Mouse (Mus musculus): ENCODE results near the gene Gm28308. TPM values are rescaled to one million over a fixed set of nuclear protein-coding genes. Genes with fewer than 3 reads are reported as not detected.

The Gm28308 gene
- polyA plus RNA-seq, 1 experiment = not detected

DNA sequence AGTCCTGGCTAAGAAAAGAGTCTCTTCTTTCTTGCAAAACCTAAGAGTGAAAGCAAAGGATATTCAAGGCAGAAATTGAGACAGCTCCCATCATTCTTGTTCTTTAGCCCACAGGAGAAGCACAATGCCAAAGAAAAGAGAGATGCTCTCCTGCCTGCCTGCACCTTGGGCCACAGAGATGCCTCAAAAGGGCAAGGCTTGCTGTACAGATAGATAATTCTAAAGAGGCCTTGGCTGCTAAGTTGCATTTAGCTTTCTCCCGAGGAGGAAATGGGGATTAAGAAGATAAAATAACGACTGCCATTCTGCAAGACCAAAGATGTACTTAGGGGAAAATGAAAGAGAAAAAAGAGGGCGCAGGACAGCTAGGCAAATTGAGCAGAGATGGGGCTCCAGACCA is 33.8 kb upstream of the Gm28308 start:
- Histone ChIP-seq H3K36me3 (replicated peaks; ENCODE audit: low read length) (no peaks in the 10 kb centered on the region), H3K9me3 (peaks cover 2% of the 10 kb centered on the region; the same call in 1 of the 2 replicates), H3K27me3 (replicated peaks) (peaks cover 99% of the 10 kb centered on the region), H3K4me3 (replicated peaks) (no peak overlapping the region), H3K4me1 (peaks cover 43% of the 10 kb centered on the region)
- TF ChIP-seq GATA1 (IDR thresholded peaks at IDR 0.05; ENCODE audit: borderline replicate concordance, low read length) (no peak), FLI1 (IDR thresholded peaks at IDR 0.05; ENCODE audit: low read length) (no peak)

GRCm38 (mm10) chr6:52246403-52246803 is 33.3 kb upstream of the Gm28308 start:
- peak overlapping the region; percentile 53 for H3K4me3 ChIP-seq (replicated peaks)
- peaks cover 44% of the 10 kb centered on the region for H3K4me1 ChIP-seq
- peaks cover 99% of the 10 kb centered on the region for H3K27me3 ChIP-seq (replicated peaks)
- peaks cover 2% of the 10 kb centered on the region; the same call in 1 of the 2 replicates for H3K9me3 ChIP-seq
- no peaks in the 10 kb centered on the region for H3K36me3 ChIP-seq (replicated peaks; ENCODE audit: low read length)
- TF ChIP-seq FLI1 (IDR thresholded peaks at IDR 0.05; ENCODE audit: low read length) (no peak), GATA1 (IDR thresholded peaks at IDR 0.05; ENCODE audit: borderline replicate concordance, low read length) (no peak)

DNA sequence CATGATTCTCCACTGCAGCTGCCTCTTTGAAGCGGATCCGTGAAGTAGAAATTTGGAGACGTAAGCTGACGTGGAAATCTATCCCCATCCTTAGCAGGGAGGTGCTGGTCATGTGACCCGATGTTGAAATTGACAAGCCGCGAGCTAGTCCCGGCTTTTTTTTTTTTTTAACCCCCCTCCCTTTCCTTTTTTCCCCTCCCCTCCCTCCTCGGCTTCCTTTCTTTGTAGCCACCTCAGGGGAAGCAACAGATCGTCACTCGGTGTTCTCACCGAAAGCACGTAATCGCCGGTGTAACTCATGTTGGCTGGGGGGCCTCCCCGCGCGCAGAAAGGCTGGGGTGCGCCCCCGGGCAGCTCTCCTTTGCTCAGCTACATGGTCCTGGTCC is 32.6 kb upstream of the Gm28308 start, which contains the start of gene Hoxa11:
Gene Hoxa11 (minus strand): TSS at position 54 of the 386 bp plus-strand sequence.
- Histone ChIP-seq H3K27me3 (replicated peaks) (peaks cover 99% of the 10 kb centered on the region), H3K4me3 (replicated peaks) (peak within 1 kb of the TSS; percentile 75), H3K4me1 (peaks cover 46% of the 10 kb centered on the region), H3K9me3 (no peaks in the 10 kb centered on the region), H3K36me3 (replicated peaks; ENCODE audit: low read length) (no peaks in the 10 kb centered on the region)
- TF ChIP-seq FLI1 (IDR thresholded peaks at IDR 0.05; ENCODE audit: low read length) (no peak), GATA1 (IDR thresholded peaks at IDR 0.05; ENCODE audit: borderline replicate concordance, low read length) (no peak)

- peaks cover 99% of the 10 kb centered on the region for H3K27me3 ChIP-seq (replicated peaks)
- no peaks in the 10 kb centered on the region for H3K36me3 ChIP-seq (replicated peaks; ENCODE audit: low read length)
- H3K4me1 ChIP-seq = peaks cover 52% of the 10 kb centered on the region
- H3K9me3 ChIP-seq = no peaks in the 10 kb centered on the region
- no peak for TF ChIP-seq FLI1 (IDR thresholded peaks at IDR 0.05; ENCODE audit: low read length)
- no peak for TF ChIP-seq GATA1 (IDR thresholded peaks at IDR 0.05; ENCODE audit: borderline replicate concordance, low read length)
- H3K4me3 ChIP-seq (replicated peaks) = peak overlapping the region; percentile 75
Measured at GRCm38 (mm10) chr6:52245040-52245756, 32.1 kb upstream of the Gm28308 start.

GRCm38 (mm10) chr6:52244471-52245039 is 31.4 kb upstream of the Gm28308 start:
- Histone ChIP-seq H3K9me3 (no peaks in the 10 kb centered on the region), H3K27me3 (replicated peaks) (peaks cover 99% of the 10 kb centered on the region), H3K4me3 (replicated peaks) (peak overlapping the region; percentile 75), H3K36me3 (replicated peaks; ENCODE audit: low read length) (no peaks in the 10 kb centered on the region), H3K4me1 (peaks cover 54% of the 10 kb centered on the region)
- TF ChIP-seq GATA1 (IDR thresholded peaks at IDR 0.05; ENCODE audit: borderline replicate concordance, low read length) (no peak), FLI1 (IDR thresholded peaks at IDR 0.05; ENCODE audit: low read length) (no peak)

GRCm38 (mm10) chr6:52243681-52244121 is 30.6 kb upstream of the Gm28308 start:
- TF ChIP-seq GATA1 (IDR thresholded peaks at IDR 0.05; ENCODE audit: borderline replicate concordance, low read length) (no peak), FLI1 (IDR thresholded peaks at IDR 0.05; ENCODE audit: low read length) (no peak)
- H3K9me3 ChIP-seq = no peaks in the 10 kb centered on the region
- no peaks in the 10 kb centered on the region for H3K36me3 ChIP-seq (replicated peaks; ENCODE audit: low read length)
- H3K4me3 ChIP-seq (replicated peaks) = no peak overlapping the region
- H3K4me1 ChIP-seq = peaks cover 46% of the 10 kb centered on the region
- peaks cover 97% of the 10 kb centered on the region for H3K27me3 ChIP-seq (replicated peaks)

DNA sequence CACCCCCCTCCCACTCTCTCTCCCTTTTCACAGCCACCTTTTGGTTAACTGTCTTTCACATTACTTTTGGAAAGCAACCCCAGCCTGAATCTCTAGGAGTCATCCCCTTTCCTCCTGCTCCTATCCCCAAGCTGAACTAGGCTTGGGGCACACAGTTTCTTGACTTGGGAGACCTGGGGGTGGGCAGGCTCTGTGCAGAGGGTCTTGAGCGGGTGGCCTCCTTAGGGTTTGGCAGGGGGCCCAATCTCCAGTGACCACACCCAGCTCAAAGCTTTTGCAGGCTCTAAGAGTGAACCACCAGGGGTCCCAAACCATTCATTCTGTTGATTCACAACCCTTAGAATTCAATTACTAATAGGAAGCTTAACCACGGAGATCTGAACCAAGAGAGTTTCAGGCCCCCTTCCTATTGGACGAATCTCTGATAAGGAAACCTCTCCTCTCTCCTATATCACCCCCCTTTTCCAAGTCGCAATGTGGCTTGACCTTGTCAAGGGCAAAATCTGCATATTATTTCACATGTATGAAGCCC is 29.7 kb upstream of the Gm28308 start:
- Histone ChIP-seq H3K4me1 (peaks cover 38% of the 10 kb centered on the region), H3K36me3 (replicated peaks; ENCODE audit: low read length) (no peaks in the 10 kb centered on the region), H3K9me3 (no peaks in the 10 kb centered on the region), H3K27me3 (replicated peaks) (peaks cover 97% of the 10 kb centered on the region), H3K4me3 (replicated peaks) (no peak overlapping the region)
- TF ChIP-seq GATA1 (IDR thresholded peaks at IDR 0.05; ENCODE audit: borderline replicate concordance, low read length) (no peak), FLI1 (IDR thresholded peaks at IDR 0.05; ENCODE audit: low read length) (no peak)

DNA sequence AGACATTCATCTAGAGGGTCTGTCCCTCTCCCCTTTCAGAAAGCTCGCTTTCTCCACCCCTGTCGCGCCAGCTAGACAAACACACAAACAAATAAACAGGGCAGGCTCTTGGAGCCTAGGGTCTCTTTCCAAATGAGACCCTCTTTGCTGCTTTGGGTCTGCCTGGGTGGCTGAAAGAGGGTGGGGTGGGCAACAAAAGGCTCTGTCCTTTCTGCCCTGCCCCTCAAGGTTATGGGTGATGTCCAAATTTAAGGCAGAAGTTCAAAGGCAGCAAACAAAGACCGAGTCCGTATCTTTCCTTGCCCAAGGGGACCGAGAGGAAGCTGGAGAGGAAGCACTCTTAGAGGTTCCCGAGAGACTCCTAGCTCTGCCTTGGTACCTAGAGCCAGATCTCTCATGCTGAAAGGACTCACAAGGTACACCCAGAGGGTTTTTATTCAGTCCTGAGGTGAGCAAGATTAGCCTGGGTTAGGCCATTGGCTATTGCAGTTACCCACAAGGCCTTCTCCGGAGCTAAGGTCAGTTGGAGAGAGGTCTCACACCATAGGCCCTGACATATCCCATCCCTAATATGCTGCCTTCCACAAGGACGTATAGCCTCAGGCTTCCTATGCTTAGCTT is 28.0 kb upstream of the Gm28308 start:
- Histone ChIP-seq H3K27me3 (replicated peaks) (peaks cover 97% of the 10 kb centered on the region), H3K9me3 (no peaks in the 10 kb centered on the region), H3K36me3 (replicated peaks; ENCODE audit: low read length) (no peaks in the 10 kb centered on the region), H3K4me1 (peaks cover 28% of the 10 kb centered on the region), H3K4me3 (replicated peaks) (no peak overlapping the region)
- no peak for TF ChIP-seq GATA1 (IDR thresholded peaks at IDR 0.05; ENCODE audit: borderline replicate concordance, low read length)
- TF ChIP-seq FLI1 (IDR thresholded peaks at IDR 0.05; ENCODE audit: low read length) = no peak

GRCm38 (mm10) chr6:52240389-52241000 is 27.4 kb upstream of the Gm28308 start, which contains the start of gene Hoxa10:
TSS of gene Hoxa10 (minus strand) at chr6:52240854.
- TF ChIP-seq FLI1 (IDR thresholded peaks at IDR 0.05; ENCODE audit: low read length) (no peak), GATA1 (IDR thresholded peaks at IDR 0.05; ENCODE audit: borderline replicate concordance, low read length) (no peak)
- H3K36me3 ChIP-seq (replicated peaks; ENCODE audit: low read length) = no peaks in the 10 kb centered on the region
- H3K9me3 ChIP-seq = no peaks in the 10 kb centered on the region
- H3K27me3 ChIP-seq (replicated peaks) = peaks cover 97% of the 10 kb centered on the region
- H3K4me1 ChIP-seq = peaks cover 22% of the 10 kb centered on the region
- H3K4me3 ChIP-seq (replicated peaks) = peak within 1 kb of the TSS; percentile 54
